Mouse (Mus musculus): Measurements from ENCODE around the gene Vps41. TPM values are rescaled to one million over a fixed set of nuclear protein-coding genes. Genes with fewer than 3 reads are reported as not detected.

Vps41 gene
- polyA plus RNA-seq, 1 experiment from 2014 or later: 120 TPM

- Histone ChIP-seq H3K9me3 (no peaks in the 10 kb centered on the region), H3K9ac (no peak overlapping the region), H3K27ac (no peak overlapping the region), H3K4me2 (no peak overlapping the region), H3K36me3 (replicated peaks) (no peaks in the 10 kb centered on the region), H3K4me1 (peaks cover 10% of the 10 kb centered on the region; the same call in 1 of the 2 replicates), H3K4me3 (no peak overlapping the region), H3K27me3 (replicated peaks) (no peaks in the 10 kb centered on the region)
- 5% methylated on average over 2 of the region's 2 CpGs for WGBS
- ATAC-seq (replicated peaks): no peak
Observed at GRCm38 (mm10) chr13:18767893-18768292, 50.8 kb downstream of the Vps41 start.

DNA sequence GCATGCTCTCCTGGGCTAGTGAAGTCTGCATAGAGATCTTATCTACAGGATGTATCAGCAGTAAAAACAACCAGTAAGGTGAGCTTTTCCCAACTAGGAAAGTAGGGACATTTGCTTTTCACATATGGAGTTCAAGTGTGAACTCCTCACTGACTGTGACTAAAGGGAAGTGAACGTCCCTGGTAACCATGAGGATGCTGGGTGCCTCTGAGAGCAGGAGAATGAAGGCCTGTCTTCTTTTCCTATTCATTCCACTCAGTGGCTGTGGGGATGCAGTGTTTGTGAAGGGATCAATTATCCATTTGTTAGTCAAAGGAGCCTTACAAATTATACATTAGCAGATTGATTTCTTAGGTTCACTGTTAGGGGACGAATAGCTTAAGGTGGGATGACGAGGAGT is 51.4 kb downstream of the Vps41 start:
- no peaks in the 10 kb centered on the region for H3K36me3 ChIP-seq (replicated peaks)
- 27% methylated on average over 3 of the region's 3 CpGs for WGBS
- peaks cover 10% of the 10 kb centered on the region; the same call in 1 of the 2 replicates for H3K4me1 ChIP-seq
- ATAC-seq (replicated peaks): no peak; the same call in 1 of the 2 replicates
- H3K4me3 ChIP-seq: no peak overlapping the region
- no peak overlapping the region for H3K9ac ChIP-seq
- no peak overlapping the region for H3K4me2 ChIP-seq
- no peaks in the 10 kb centered on the region for H3K27me3 ChIP-seq (replicated peaks)
- H3K27ac ChIP-seq: no peak overlapping the region
- no peaks in the 10 kb centered on the region for H3K9me3 ChIP-seq

DNA sequence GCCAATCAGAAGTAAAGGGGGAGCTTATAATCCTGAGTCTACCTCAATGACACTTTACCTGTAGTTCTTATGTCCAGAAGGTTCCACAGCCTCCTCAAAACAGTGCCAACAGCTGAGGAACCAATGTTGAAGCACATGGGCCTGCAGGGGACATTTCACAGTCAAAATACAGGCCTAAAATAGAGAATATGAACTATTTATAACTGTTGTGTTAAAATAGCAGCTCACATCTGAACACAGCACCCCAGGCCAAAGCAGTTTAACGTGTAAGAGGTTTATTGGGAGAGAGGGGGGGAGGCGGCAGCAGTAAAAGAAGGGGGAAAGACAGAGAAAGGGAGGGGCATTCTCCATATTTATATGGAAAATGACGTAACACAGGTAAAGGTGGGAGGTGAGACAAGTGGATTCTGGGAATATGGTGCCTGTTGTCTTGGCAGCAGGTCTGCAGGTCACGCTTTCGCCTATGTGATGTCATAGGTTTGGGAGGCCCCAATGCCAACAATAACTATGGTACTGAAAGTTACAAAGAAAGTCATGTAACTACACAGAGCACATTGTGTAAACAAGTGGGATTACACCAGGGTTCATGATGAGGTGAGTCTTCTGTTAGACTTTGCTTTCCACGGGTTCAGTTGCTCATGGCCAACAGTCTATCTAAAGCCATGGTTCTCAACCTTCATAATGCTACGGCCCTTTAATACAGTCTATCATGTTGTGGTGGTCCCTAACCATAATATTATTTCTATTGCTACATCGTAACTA is 56.5 kb downstream of the Vps41 start:
- H3K27me3 ChIP-seq (replicated peaks): no peaks in the 10 kb centered on the region
- H3K9me3 ChIP-seq: no peaks in the 10 kb centered on the region
- 93% methylated on average over 8 of the region's 8 CpGs for WGBS
- H3K4me3 ChIP-seq: no peak overlapping the region
- H3K27ac ChIP-seq: no peak overlapping the region
- H3K9ac ChIP-seq: no peak overlapping the region
- 0 out of 2 replicates have a peak, but pooled peaks cover under 1% of the 10 kb centered on the region for H3K4me1 ChIP-seq
- no peak for ATAC-seq (replicated peaks)
- no peak overlapping the region for H3K4me2 ChIP-seq
- H3K36me3 ChIP-seq (replicated peaks): no peaks in the 10 kb centered on the region

GRCm38 (mm10) chr13:18781250-18781649 is 64.2 kb downstream of the Vps41 start:
- WGBS: 86% methylated on average over 2 of the region's 2 CpGs
- Histone ChIP-seq H3K4me1 (no peaks in the 10 kb centered on the region), H3K9me3 (no peaks in the 10 kb centered on the region), H3K9ac (no peak overlapping the region), H3K36me3 (replicated peaks) (no peaks in the 10 kb centered on the region), H3K4me3 (no peak overlapping the region), H3K27me3 (replicated peaks) (no peaks in the 10 kb centered on the region), H3K4me2 (no peak overlapping the region), H3K27ac (no peak overlapping the region)
- ATAC-seq (replicated peaks): no peak

- Histone ChIP-seq H3K4me1 (0 out of 2 replicates have a peak, but pooled peaks cover 3% of the 10 kb centered on the region), H3K4me2 (no peak overlapping the region), H3K36me3 (replicated peaks) (no peaks in the 10 kb centered on the region), H3K9ac (no peak overlapping the region), H3K9me3 (no peaks in the 10 kb centered on the region), H3K27me3 (replicated peaks) (no peaks in the 10 kb centered on the region), H3K27ac (no peak overlapping the region), H3K4me3 (no peak overlapping the region)
- no peak for ATAC-seq (replicated peaks)
- 85% methylated on average over 1 of the region's 1 CpGs for WGBS
Observed at GRCm38 (mm10) chr13:18785702-18786101, 68.6 kb downstream of the Vps41 start.

DNA sequence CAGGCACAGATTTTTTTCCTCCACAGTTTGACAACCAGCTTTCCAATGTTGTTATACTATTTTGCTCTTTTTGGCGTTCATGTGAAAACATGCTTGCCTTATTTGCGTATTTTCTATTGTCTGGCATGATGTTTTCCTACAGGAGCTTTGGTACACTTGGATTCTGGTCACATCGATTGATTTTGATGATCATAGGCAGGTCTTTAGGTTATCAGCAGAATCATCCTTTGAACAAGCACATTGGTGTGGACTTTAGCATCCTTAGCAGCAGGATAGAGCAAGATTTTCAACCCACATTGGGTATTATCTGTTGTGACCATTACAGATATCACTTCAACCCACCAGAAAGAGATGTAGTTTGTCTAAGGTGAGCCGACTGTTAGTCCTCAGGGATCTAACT is 71.0 kb downstream of the Vps41 start:
- no peak overlapping the region for H3K4me2 ChIP-seq
- H3K4me1 ChIP-seq: 0 out of 2 replicates have a peak, but pooled peaks cover 3% of the 10 kb centered on the region
- H3K36me3 ChIP-seq (replicated peaks): no peaks in the 10 kb centered on the region
- no peaks in the 10 kb centered on the region for H3K27me3 ChIP-seq (replicated peaks)
- H3K27ac ChIP-seq: no peak overlapping the region
- no peak for ATAC-seq (replicated peaks)
- H3K4me3 ChIP-seq: no peak overlapping the region
- H3K9me3 ChIP-seq: no peaks in the 10 kb centered on the region
- H3K9ac ChIP-seq: no peak overlapping the region
- WGBS: 96% methylated on average over 4 of the region's 4 CpGs

GRCm38 (mm10) chr13:18788689-18789088 is 71.6 kb downstream of the Vps41 start:
- H3K4me3 ChIP-seq: no peak overlapping the region
- WGBS: 62% methylated on average over 2 of the region's 2 CpGs
- H3K36me3 ChIP-seq (replicated peaks): no peaks in the 10 kb centered on the region
- H3K9ac ChIP-seq: no peak overlapping the region
- no peaks in the 10 kb centered on the region for H3K9me3 ChIP-seq
- H3K27ac ChIP-seq: no peak overlapping the region
- 0 out of 2 replicates have a peak, but pooled peaks cover 3% of the 10 kb centered on the region for H3K4me1 ChIP-seq
- ATAC-seq (replicated peaks): no peak
- no peaks in the 10 kb centered on the region for H3K27me3 ChIP-seq (replicated peaks)
- H3K4me2 ChIP-seq: no peak overlapping the region

- no peaks in the 10 kb centered on the region for H3K9me3 ChIP-seq
- H3K4me3 ChIP-seq: no peak overlapping the region
- no peaks in the 10 kb centered on the region for H3K36me3 ChIP-seq (replicated peaks)
- 85% methylated on average over 4 of the region's 4 CpGs for WGBS
- ATAC-seq (replicated peaks): no peak
- no peak overlapping the region for H3K27ac ChIP-seq
- no peaks in the 10 kb centered on the region for H3K27me3 ChIP-seq (replicated peaks)
- H3K4me2 ChIP-seq: no peak overlapping the region
- H3K9ac ChIP-seq: no peak overlapping the region
- H3K4me1 ChIP-seq: 0 out of 2 replicates have a peak, but pooled peaks cover 3% of the 10 kb centered on the region
Observed at GRCm38 (mm10) chr13:18789662-18790061, 72.6 kb downstream of the Vps41 start.

DNA sequence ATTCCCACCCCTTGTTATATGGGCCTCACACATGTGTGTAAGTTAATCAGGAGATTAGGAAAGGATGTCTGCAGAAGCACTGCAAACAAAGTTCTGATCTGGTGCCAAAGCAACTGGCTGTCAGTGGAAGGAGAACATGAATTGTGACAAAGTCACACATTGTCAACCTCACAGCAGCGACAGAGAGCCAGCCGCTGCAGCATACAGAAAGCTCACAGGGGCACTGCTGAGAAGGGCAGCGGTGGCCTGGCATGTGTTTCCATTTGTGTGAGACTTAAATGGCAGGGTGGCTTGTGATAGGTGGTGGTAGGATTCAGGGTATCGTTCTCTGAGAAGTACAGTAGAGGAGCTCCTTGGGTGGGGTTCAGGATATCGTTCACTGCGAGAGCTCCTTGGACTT is 73.0 kb downstream of the Vps41 start:
- no peak for ATAC-seq (replicated peaks)
- WGBS: 59% methylated on average over 6 of the region's 6 CpGs

DNA sequence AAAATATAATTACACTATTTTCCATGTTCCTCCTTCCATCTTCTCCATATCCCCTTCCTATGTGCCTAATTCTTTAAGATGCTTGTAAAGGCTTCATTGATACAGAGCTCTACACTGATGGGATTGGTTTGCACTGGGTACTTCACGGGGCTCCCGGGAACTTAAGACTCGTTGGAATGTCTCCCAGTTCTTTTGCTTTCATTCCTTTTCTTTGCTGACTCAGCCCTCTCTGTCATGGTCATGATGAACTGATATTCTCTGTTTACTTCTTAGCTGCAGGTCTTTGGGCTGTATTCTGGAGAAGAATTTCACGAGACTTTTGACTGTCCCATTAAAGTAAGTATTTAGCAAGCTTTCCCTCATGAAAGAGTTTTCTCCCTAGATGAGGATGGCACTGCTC is 74.2 kb downstream of the Vps41 start:
- no peak for ATAC-seq (replicated peaks)
- Histone ChIP-seq H3K4me1 (0 out of 2 replicates have a peak, but pooled peaks cover 3% of the 10 kb centered on the region), H3K9me3 (no peaks in the 10 kb centered on the region), H3K4me3 (no peak overlapping the region), H3K27ac (no peak overlapping the region), H3K36me3 (replicated peaks) (no peaks in the 10 kb centered on the region), H3K4me2 (no peak overlapping the region), H3K9ac (no peak overlapping the region), H3K27me3 (replicated peaks) (no peaks in the 10 kb centered on the region)
- WGBS: 42% methylated on average over 4 of the region's 4 CpGs

More for the DNA sequence above, 73.0 kb downstream of the Vps41 start:
- Histone ChIP-seq H3K36me3 (replicated peaks) (no peaks in the 10 kb centered on the region), H3K9ac (no peak overlapping the region), H3K4me1 (0 out of 2 replicates have a peak, but pooled peaks cover 3% of the 10 kb centered on the region), H3K4me2 (no peak overlapping the region), H3K27me3 (replicated peaks) (no peaks in the 10 kb centered on the region), H3K27ac (no peak overlapping the region), H3K9me3 (no peaks in the 10 kb centered on the region), H3K4me3 (no peak overlapping the region)

DNA sequence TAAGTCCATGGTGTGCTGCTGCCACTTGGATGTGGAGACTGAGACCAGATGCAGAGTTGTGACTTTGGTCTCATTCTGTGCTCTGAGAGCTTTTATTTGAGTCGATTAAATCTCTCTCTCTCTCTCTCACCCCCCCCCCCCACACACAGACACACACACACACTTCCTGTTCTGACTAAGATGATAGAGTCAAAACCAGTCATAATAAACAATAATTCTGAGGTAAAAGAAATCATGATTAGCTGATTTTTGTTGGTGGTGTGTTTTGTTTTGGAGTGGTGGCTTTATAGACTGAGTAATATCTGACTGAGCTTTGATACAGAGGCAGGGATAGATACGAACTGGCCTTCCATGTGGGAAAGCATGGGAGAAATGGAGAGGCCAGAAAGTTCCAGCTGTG is 74.6 kb downstream of the Vps41 start:
- H3K36me3 ChIP-seq (replicated peaks): no peaks in the 10 kb centered on the region
- 76% methylated on average over 2 of the region's 2 CpGs for WGBS
- H3K27me3 ChIP-seq (replicated peaks): no peaks in the 10 kb centered on the region
- no peak overlapping the region for H3K4me3 ChIP-seq
- no peak overlapping the region for H3K27ac ChIP-seq
- H3K9ac ChIP-seq: no peak overlapping the region
- no peaks in the 10 kb centered on the region for H3K9me3 ChIP-seq
- H3K4me2 ChIP-seq: no peak overlapping the region
- 0 out of 2 replicates have a peak, but pooled peaks cover 3% of the 10 kb centered on the region for H3K4me1 ChIP-seq
- 0 out of 2 replicates have a peak, but pooled peaks have one; percentile 7 for ATAC-seq (replicated peaks)

DNA sequence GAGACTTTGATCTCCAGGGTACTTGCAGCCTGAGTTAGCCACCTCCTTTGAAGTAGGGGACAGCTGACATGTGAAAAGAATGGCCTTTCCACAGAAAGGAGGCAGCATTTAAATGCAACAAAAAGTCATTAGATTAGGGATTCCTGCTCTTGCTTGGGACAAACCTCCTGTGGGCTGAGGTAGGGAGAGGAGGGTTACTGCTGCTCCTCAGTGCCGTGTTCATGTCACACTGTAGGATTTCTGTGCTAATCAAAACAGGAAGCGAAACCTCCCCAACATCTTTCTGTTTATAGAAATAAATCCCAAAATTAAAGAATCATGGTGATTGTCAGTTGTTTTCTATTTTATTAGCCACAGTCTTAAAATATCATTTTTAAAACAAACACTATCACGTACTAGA is 77.4 kb downstream of the Vps41 start:
- H3K36me3 ChIP-seq (replicated peaks): no peaks in the 10 kb centered on the region
- WGBS: 71% methylated on average over 3 of the region's 3 CpGs
- no peaks in the 10 kb centered on the region for H3K9me3 ChIP-seq
- no peak overlapping the region for H3K4me3 ChIP-seq
- H3K27ac ChIP-seq: no peak overlapping the region
- H3K27me3 ChIP-seq (replicated peaks): no peaks in the 10 kb centered on the region
- no peak for ATAC-seq (replicated peaks)
- H3K9ac ChIP-seq: no peak overlapping the region
- 0 out of 2 replicates have a peak, but pooled peaks cover 3% of the 10 kb centered on the region for H3K4me1 ChIP-seq
- no peak overlapping the region for H3K4me2 ChIP-seq

- Histone ChIP-seq H3K36me3 (replicated peaks) (no peaks in the 10 kb centered on the region), H3K4me1 (no peaks in the 10 kb centered on the region), H3K9ac (no peak overlapping the region), H3K4me2 (no peak overlapping the region), H3K27me3 (replicated peaks) (no peaks in the 10 kb centered on the region), H3K27ac (no peak overlapping the region), H3K4me3 (no peak overlapping the region), H3K9me3 (no peaks in the 10 kb centered on the region)
- WGBS: 93% methylated on average over 5 of the region's 5 CpGs
- 0 out of 2 replicates have a peak, but pooled peaks have one; percentile 39 for ATAC-seq (replicated peaks)
Observed at GRCm38 (mm10) chr13:18797555-18797954, 80.5 kb downstream of the Vps41 start.
